Mouse (Mus musculus) stomach, postnatal 0 days (tissue): ENCODE data around the gene Rps6ka5.

Experiments
- CTCF ChIP-seq: IDR thresholded peaks from 2 replicates; pipeline ENCODE4 v1.5.1; 2016; ENCODE audit warnings: antibody characterized with exemption, low read depth, mild to moderate bottlenecking, moderate library complexity
- EP300 ChIP-seq: optimal IDR thresholded peaks from 2 replicates; pipeline ENCODE3; 2016; ENCODE audit warnings: antibody characterized with exemption

GRCm38 (mm10) chr12:100570522-100571072, 156.2 kb downstream of the Rps6ka5 start:
- TF ChIP-seq EP300 (no peak), CTCF (no peak)
